ENCODE assay signal across 11 mouse cellular contexts in the genomic region with DNA sequence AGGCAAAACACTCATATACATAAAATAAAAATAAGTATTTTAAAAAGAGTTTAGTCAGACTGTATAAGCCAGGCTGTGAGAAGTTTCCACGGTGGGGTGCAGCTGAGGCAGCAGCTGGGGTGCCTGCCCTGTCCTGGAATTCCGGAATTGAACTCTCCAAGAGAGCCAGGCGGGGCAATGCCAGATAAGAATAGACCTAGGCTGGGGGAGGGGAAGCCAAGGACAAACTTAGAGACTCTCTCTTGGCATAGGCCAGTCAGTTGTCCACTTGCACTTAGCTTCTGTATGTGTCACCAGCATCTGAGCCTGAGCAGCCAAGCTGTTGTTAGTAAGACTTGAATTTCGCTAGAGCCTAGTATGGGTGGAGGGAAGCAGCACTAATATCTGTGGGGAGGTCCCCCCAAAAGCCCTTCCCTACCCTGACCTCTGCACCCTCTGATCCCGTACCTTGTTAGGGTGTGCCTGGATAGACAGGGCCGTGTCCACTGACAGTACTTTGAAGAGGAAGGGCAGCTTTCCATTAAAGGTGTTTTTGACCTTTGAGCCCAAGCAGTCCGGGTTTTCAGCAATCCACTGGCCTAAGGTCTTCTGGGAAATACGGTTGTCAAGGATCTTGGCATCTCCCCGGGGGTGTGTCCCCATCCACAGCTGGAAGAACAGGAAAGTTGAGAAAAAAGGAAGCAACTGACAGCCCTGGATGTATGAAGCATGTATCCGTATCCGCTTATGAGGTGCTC. TPM values are rescaled to one million over a fixed set of nuclear protein-coding genes. Genes with fewer than 3 reads are reported as not detected.
DNase-seq lines count a peak whose midpoint lies in the region; ATAC-seq and TF ChIP-seq lines count a peak whose summit lies in the region.
"Had no signal": no experiment of that assay in that cellular context is flagged by ENCODE, and none has a peak within 500 bp of the region (broad histone marks: within the 10 kb centered on the region; RNA-seq: fewer than 3 reads in every experiment).

No protein-coding gene starts in this region.

- no peaks in the 10 kb centered on the region for H3K27me3 ChIP-seq in kidney, embryonic 14.5 days (ENCODE audit: control insufficient read depth, insufficient read depth, low read length)
- no peaks in the 10 kb centered on the region for H3K27me3 ChIP-seq in heart, embryonic 11.5 days (ENCODE audit: control insufficient read depth, insufficient read depth, low read length)
- no peaks in the 10 kb centered on the region for H3K27me3 ChIP-seq in intestine, embryonic 15.5 days (replicated peaks)
- H3K27me3 ChIP-seq in small intestine, adult 2 months (ENCODE audit: control insufficient read depth, insufficient read depth, low read length) = no peaks in the 10 kb centered on the region
- no peaks in the 10 kb centered on the region for H3K27me3 ChIP-seq in midbrain, embryonic 10.5 days (ENCODE audit: low read depth, poor library complexity, severe bottlenecking)
- H3K27me3 ChIP-seq: liver, embryonic 12.5 days had no signal

- no peak overlapping the region for H3K4me3 ChIP-seq in kidney, embryonic 14.5 days (ENCODE audit: low read length)
- no peak overlapping the region for H3K4me3 ChIP-seq in heart, embryonic 11.5 days (ENCODE audit: low read depth, low read length)
- H3K4me3 ChIP-seq in intestine, embryonic 15.5 days (replicated peaks) = no peak overlapping the region; the same call in 1 of the 2 replicates
- H3K4me3 ChIP-seq in small intestine, adult 2 months (ENCODE audit: low read depth, low read length) = peak overlapping the region; percentile 10; the same call in 1 of the 2 replicates
- H3K4me3 ChIP-seq in midbrain, embryonic 10.5 days = no peak overlapping the region
- H3K4me3 ChIP-seq: liver, embryonic 12.5 days had no signal

- 86% methylated on average over 11 of the region's 11 CpGs for WGBS in kidney, embryonic 14.5 days
- 65% methylated on average over 11 of the region's 11 CpGs for WGBS in heart, embryonic 11.5 days (ENCODE audit: insufficient replicate concordance)
- 59% methylated on average over 11 of the region's 11 CpGs for WGBS in intestine, embryonic 15.5 days
- 29% methylated on average over 11 of the region's 11 CpGs for WGBS in small intestine, adult 2 months
- WGBS in midbrain, embryonic 10.5 days = 92% methylated on average over 11 of the region's 11 CpGs

- no peak; the same call in 1 of the 2 replicates for TF ChIP-seq POLR2A in small intestine, adult 2 months (IDR thresholded peaks at IDR 0.05; ENCODE audit: low read depth, low read length)

- peaks cover 43% of the 10 kb centered on the region for H3K36me3 ChIP-seq in kidney, embryonic 14.5 days (ENCODE audit: control insufficient read depth, insufficient read depth, low read length)
- peaks cover 13% of the 10 kb centered on the region for H3K36me3 ChIP-seq in heart, embryonic 11.5 days (ENCODE audit: control insufficient read depth, insufficient read depth, low read length)
- H3K36me3 ChIP-seq in intestine, embryonic 15.5 days = peaks cover 17% of the 10 kb centered on the region
- peaks cover 34% of the 10 kb centered on the region for H3K36me3 ChIP-seq in small intestine, adult 2 months (ENCODE audit: control insufficient read depth, insufficient read depth, low read length)
- peaks cover 55% of the 10 kb centered on the region for H3K36me3 ChIP-seq in midbrain, embryonic 10.5 days

- H3K9me3 ChIP-seq in kidney, embryonic 14.5 days (ENCODE audit: control insufficient read depth, low read length) = no peaks in the 10 kb centered on the region
- no peaks in the 10 kb centered on the region for H3K9me3 ChIP-seq in heart, embryonic 11.5 days (replicated peaks; ENCODE audit: control insufficient read depth, low read length)
- no peaks in the 10 kb centered on the region for H3K9me3 ChIP-seq in intestine, embryonic 15.5 days
- no peaks in the 10 kb centered on the region for H3K9me3 ChIP-seq in midbrain, embryonic 10.5 days (replicated peaks)
- H3K9me3 ChIP-seq: liver, embryonic 12.5 days had no signal

- no peak for TF ChIP-seq CTCF in small intestine, adult 2 months (IDR thresholded peaks at IDR 0.05; ENCODE audit: extremely low read depth, insufficient read length, insufficient replicate concordance, low read depth, low read length)

- peaks cover 8% of the 10 kb centered on the region; the same call in 1 of the 2 replicates for H3K4me1 ChIP-seq in kidney, embryonic 14.5 days (ENCODE audit: control insufficient read depth, insufficient read depth, low read length)
- H3K4me1 ChIP-seq in heart, embryonic 11.5 days (ENCODE audit: control insufficient read depth, insufficient read depth, low read length) = peaks cover 17% of the 10 kb centered on the region
- peaks cover 21% of the 10 kb centered on the region for H3K4me1 ChIP-seq in intestine, embryonic 15.5 days (replicated peaks)
- peaks cover 36% of the 10 kb centered on the region for H3K4me1 ChIP-seq in small intestine, adult 2 months (ENCODE audit: control insufficient read depth, insufficient read depth, insufficient read length, low read length)
- H3K4me1 ChIP-seq in midbrain, embryonic 10.5 days = peaks cover 32% of the 10 kb centered on the region

- no peak for ATAC-seq in kidney, embryonic 14.5 days (ENCODE audit: low FRiP score, low TSS enrichment)
- ATAC-seq in heart, embryonic 11.5 days (replicated peaks; ENCODE audit: insufficient number of reproducible peaks, low FRiP score, low TSS enrichment) = no peak; the same call in 1 of the 2 replicates
- ATAC-seq in intestine, embryonic 15.5 days = peak; percentile 83
- ATAC-seq in megakaryocyte-erythroid progenitor cell, adult 5-6 weeks (replicated peaks; ENCODE audit: low FRiP score, low TSS enrichment, poor library complexity, severe bottlenecking) = no peak
- ATAC-seq: liver, embryonic 12.5 days; midbrain, embryonic 16.5 days had no signal

- H3K9ac ChIP-seq in kidney, embryonic 14.5 days (ENCODE audit: low read depth, low read length) = no peak overlapping the region
- peak overlapping the region; percentile 12; the same call in 1 of the 2 replicates for H3K9ac ChIP-seq in heart, embryonic 11.5 days (ENCODE audit: low read depth, low read length)
- no peak overlapping the region for H3K9ac ChIP-seq in intestine, embryonic 15.5 days
- H3K9ac ChIP-seq: liver, embryonic 12.5 days had no signal

- H3K4me2 ChIP-seq in kidney, embryonic 14.5 days (replicated peaks; ENCODE audit: low read depth, low read length) = no peak overlapping the region
- H3K4me2 ChIP-seq in heart, embryonic 11.5 days = no peak overlapping the region; the same call in 1 of the 2 replicates
- H3K4me2 ChIP-seq in intestine, embryonic 15.5 days (replicated peaks) = peak overlapping the region; percentile 28
- H3K4me2 ChIP-seq: liver, embryonic 12.5 days had no signal

- DNase-seq in kidney, adult 9 months = peak; percentile 83
- no peak for DNase-seq in midbrain, embryonic 10.5 days (ENCODE audit: low spot score)
- no peak for DNase-seq in left cerebral cortex, adult 18-20 months (ENCODE audit: low spot score in 2 of 2)
- DNase-seq: embryo, embryonic 11 days had no signal

- no peak overlapping the region for H3K27ac ChIP-seq in kidney, embryonic 14.5 days (ENCODE audit: low read depth, low read length)
- peak overlapping the region; percentile 61 for H3K27ac ChIP-seq in heart, embryonic 11.5 days (ENCODE audit: low read depth, low read length)
- H3K27ac ChIP-seq in intestine, embryonic 15.5 days = peak overlapping the region; percentile 77
- H3K27ac ChIP-seq in small intestine, adult 2 months (ENCODE audit: insufficient read depth, low read depth, low read length) = peak overlapping the region; percentile 99
- H3K27ac ChIP-seq in midbrain, embryonic 10.5 days (replicated peaks) = no peak overlapping the region
- H3K27ac ChIP-seq: liver, embryonic 12.5 days had no signal

RNA-seq across cellular contexts. Expression of a gene that starts 2.3 kb away (rescaled TPM):
- polyA plus RNA-seq in kidney, embryonic 14.5 days (2014; fragmentation: Nextera tagmentation; extraction: Ambion mirVana) = 36.5 and 37.7 TPM in 2 replicates
- 67.5 and 76.1 TPM in 2 replicates for polyA plus RNA-seq in heart, embryonic 11.5 days (2014; fragmentation: Nextera tagmentation; extraction: Ambion mirVana)
- polyA plus RNA-seq in intestine, embryonic 15.5 days (2015; fragmentation: Nextera tagmentation; extraction: Ambion mirVana) = 50.2 and 55.8 TPM in 2 replicates
- 51.8 and 117 TPM in 2 replicates for polyA plus RNA-seq in small intestine, adult 2 months (2012; rRNA removed)
- total RNA-seq in megakaryocyte-erythroid progenitor cell, adult 5-6 weeks (2014; fragmentation: Nextera tagmentation) = 13.5 and 16.6 TPM in 2 replicates
- 6.6 and 6.7 TPM in 2 replicates for total RNA-seq in megakaryocyte-erythroid progenitor cell, adult 5-6 weeks (2017)
- 64.7 and 74.4 TPM in 2 replicates for polyA plus RNA-seq in midbrain, embryonic 10.5 days (2016; fragmentation: Nextera tagmentation; extraction: Ambion mirVana)
- total RNA-seq in left cerebral cortex, adult 18-20 months (2021) = 10 to 100 TPM; 66.0 to 69.4 TPM

RNA-seq across cellular contexts. Expression of a gene that starts 10.4 kb away (rescaled TPM):
- polyA plus RNA-seq in kidney, embryonic 14.5 days (2014; fragmentation: Nextera tagmentation; extraction: Ambion mirVana) = 69.2 and 71.4 TPM in 2 replicates
- polyA plus RNA-seq in heart, embryonic 11.5 days (2014; fragmentation: Nextera tagmentation; extraction: Ambion mirVana) = 53.3 and 54.9 TPM in 2 replicates
- 83.9 and 84.5 TPM in 2 replicates for polyA plus RNA-seq in intestine, embryonic 15.5 days (2015; fragmentation: Nextera tagmentation; extraction: Ambion mirVana)
- 89.7 and 207 TPM in 2 replicates for polyA plus RNA-seq in small intestine, adult 2 months (2012; rRNA removed)
- 21.5 and 45.2 TPM in 2 replicates for total RNA-seq in megakaryocyte-erythroid progenitor cell, adult 5-6 weeks (2014; fragmentation: Nextera tagmentation)
- total RNA-seq in megakaryocyte-erythroid progenitor cell, adult 5-6 weeks (2017) = 10.1 and 22.2 TPM in 2 replicates
- polyA plus RNA-seq in midbrain, embryonic 10.5 days (2016; fragmentation: Nextera tagmentation; extraction: Ambion mirVana) = 52.4 and 58.9 TPM in 2 replicates
- 10 to 100 TPM; 20.9 to 23.1 TPM for total RNA-seq in left cerebral cortex, adult 18-20 months (2021)

RNA-seq across cellular contexts. Expression of a gene that starts 13.0 kb away (rescaled TPM):
- polyA plus RNA-seq in kidney, embryonic 14.5 days (2014; fragmentation: Nextera tagmentation; extraction: Ambion mirVana) = 13.3 and 19.7 TPM in 2 replicates
- 12.1 and 12.6 TPM in 2 replicates for polyA plus RNA-seq in heart, embryonic 11.5 days (2014; fragmentation: Nextera tagmentation; extraction: Ambion mirVana)
- 17.2 and 18.2 TPM in 2 replicates for polyA plus RNA-seq in intestine, embryonic 15.5 days (2015; fragmentation: Nextera tagmentation; extraction: Ambion mirVana)
- polyA plus RNA-seq in small intestine, adult 2 months (2012; rRNA removed) = 6.0 and 8.2 TPM in 2 replicates
- 12.1 and 12.7 TPM in 2 replicates for total RNA-seq in megakaryocyte-erythroid progenitor cell, adult 5-6 weeks (2014; fragmentation: Nextera tagmentation)
- 9.2 and 10.0 TPM in 2 replicates for total RNA-seq in megakaryocyte-erythroid progenitor cell, adult 5-6 weeks (2017)
- 16.8 and 19.4 TPM in 2 replicates for polyA plus RNA-seq in midbrain, embryonic 10.5 days (2016; fragmentation: Nextera tagmentation; extraction: Ambion mirVana)
- total RNA-seq in left cerebral cortex, adult 18-20 months (2021) = 10 to 100 TPM; 17.6 to 25.6 TPM

RNA-seq across cellular contexts. Expression of a gene that starts 29.2 kb away (rescaled TPM):
- 675 and 707 TPM in 2 replicates for polyA plus RNA-seq in kidney, embryonic 14.5 days (2014; fragmentation: Nextera tagmentation; extraction: Ambion mirVana)
- 1,178 and 1,213 TPM in 2 replicates for polyA plus RNA-seq in heart, embryonic 11.5 days (2014; fragmentation: Nextera tagmentation; extraction: Ambion mirVana)
- 844 and 895 TPM in 2 replicates for polyA plus RNA-seq in intestine, embryonic 15.5 days (2015; fragmentation: Nextera tagmentation; extraction: Ambion mirVana)
- polyA plus RNA-seq in small intestine, adult 2 months (2012; rRNA removed) = 952 and 1,569 TPM in 2 replicates
- total RNA-seq in megakaryocyte-erythroid progenitor cell, adult 5-6 weeks (2014; fragmentation: Nextera tagmentation) = 479 and 484 TPM in 2 replicates
- 60.4 and 80.0 TPM in 2 replicates for total RNA-seq in megakaryocyte-erythroid progenitor cell, adult 5-6 weeks (2017)
- polyA plus RNA-seq in midbrain, embryonic 10.5 days (2016; fragmentation: Nextera tagmentation; extraction: Ambion mirVana) = 705 and 737 TPM in 2 replicates
- total RNA-seq in left cerebral cortex, adult 18-20 months (2021) = 100 to 1,000 TPM; 410 to 481 TPM

RNA-seq across cellular contexts. Expression of a gene that starts 39.0 kb away (rescaled TPM):
- polyA plus RNA-seq in kidney, embryonic 14.5 days (2014; fragmentation: Nextera tagmentation; extraction: Ambion mirVana) = 5.4 and 13.7 TPM in 2 replicates
- 10.0 and 12.4 TPM in 2 replicates for polyA plus RNA-seq in heart, embryonic 11.5 days (2014; fragmentation: Nextera tagmentation; extraction: Ambion mirVana)
- polyA plus RNA-seq in intestine, embryonic 15.5 days (2015; fragmentation: Nextera tagmentation; extraction: Ambion mirVana) = 16.3 and 20.4 TPM in 2 replicates
- polyA plus RNA-seq in small intestine, adult 2 months (2012; rRNA removed) = 8.7 and 14.0 TPM in 2 replicates
- 8.7 and 16.7 TPM in 2 replicates for total RNA-seq in megakaryocyte-erythroid progenitor cell, adult 5-6 weeks (2014; fragmentation: Nextera tagmentation)
- total RNA-seq in megakaryocyte-erythroid progenitor cell, adult 5-6 weeks (2017) = 2.6 and 3.8 TPM in 2 replicates
- polyA plus RNA-seq in midbrain, embryonic 10.5 days (2016; fragmentation: Nextera tagmentation; extraction: Ambion mirVana) = 14.5 and 18.8 TPM in 2 replicates
- total RNA-seq in left cerebral cortex, adult 18-20 months (2021) = 10 to 100 TPM; 28.9 to 33.5 TPM

Comparison
In these comparisons a context has a peak if more than half of its experiments do, and no peak if none do; other contexts are left out.
1. H3K27ac ChIP-seq: peak in heart, embryonic 11.5 days (single experiment), intestine, embryonic 15.5 days (single experiment) and small intestine, adult 2 months (single experiment); none in kidney, embryonic 14.5 days (single experiment) and midbrain, embryonic 10.5 days (single experiment).